Mouse (Mus musculus): ENCODE results near the gene C3ar1. TPM values are rescaled to one million over a fixed set of nuclear protein-coding genes. Genes with fewer than 3 reads are reported as not detected.
A peak's percentile ranks its signal among the peaks of the same experiment; 100 is the strongest.

C3ar1 gene
- total RNA-seq, 2 experiments from 2014 or later, result 2.6 to 3.2 TPM

DNA sequence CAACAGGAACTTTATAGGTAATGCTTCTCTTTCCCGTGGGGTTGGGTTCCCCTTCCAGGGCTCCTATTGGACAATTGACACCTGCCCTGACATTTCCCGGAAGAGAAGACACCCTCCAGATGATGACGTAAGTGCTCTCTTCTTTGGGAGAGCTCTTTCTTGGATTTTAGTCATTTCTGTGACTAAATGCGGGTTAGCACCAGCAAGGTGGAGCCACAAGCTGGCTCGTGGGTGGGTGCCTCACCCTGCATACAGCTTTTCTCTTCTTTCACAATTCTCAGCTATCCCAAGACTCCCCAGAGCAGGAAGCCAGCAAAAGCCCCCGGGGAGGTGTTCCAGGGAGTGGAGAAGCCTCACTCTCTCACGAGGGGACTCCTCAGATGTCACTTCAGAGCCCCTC, 23.1 kb downstream of the C3ar1 start:
- no peak for DNase-seq (ENCODE audit: low spot score in 2 of 2)

DNA sequence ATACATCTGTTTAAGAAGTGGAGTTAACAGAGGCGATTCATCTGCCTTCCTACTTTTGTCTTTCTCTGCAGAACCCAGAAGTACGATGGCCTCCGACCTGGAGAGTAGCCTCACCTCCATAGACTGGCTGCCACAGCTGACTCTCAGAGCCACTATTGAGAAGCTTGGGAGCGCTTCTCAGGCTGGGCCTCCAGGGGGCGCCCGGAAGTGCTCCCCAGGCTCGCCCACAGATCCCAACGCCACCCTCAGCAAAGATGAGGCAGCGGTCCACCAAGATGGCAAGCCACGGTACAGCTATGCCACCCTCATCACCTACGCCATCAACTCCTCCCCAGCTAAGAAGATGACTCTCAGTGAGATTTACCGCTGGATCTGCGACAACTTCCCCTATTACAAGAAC, 27.9 kb downstream of the C3ar1 start:
- DNase-seq (ENCODE audit: low spot score in 2 of 2), result no peak

GRCm38 (mm10) chr6:122825923-122826742, 29.8 kb downstream of the C3ar1 start:
- peak; percentile 27 to 37 for DNase-seq (ENCODE audit: low spot score in 2 of 2)

DNA sequence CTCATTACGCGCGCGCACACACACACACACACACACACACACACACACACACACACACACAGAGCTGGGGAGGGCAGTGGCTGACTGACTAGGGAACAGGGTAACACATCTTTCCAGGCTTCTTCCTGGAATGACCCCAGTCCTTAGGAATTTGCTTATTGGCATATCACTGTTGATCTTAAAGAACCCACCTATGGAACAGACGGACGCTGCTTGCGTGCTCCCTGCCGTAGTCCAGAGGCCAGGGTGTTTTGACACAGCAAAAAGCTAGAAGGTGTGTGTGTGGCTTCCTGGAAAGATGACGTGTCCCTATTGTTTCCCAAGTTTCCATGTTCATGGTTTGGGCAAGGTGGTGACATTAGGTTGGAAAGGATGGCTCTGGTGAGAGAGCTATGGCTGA, 30.8 kb downstream of the C3ar1 start:
- DNase-seq (ENCODE audit: low spot score in 2 of 2), result no peak

DNA sequence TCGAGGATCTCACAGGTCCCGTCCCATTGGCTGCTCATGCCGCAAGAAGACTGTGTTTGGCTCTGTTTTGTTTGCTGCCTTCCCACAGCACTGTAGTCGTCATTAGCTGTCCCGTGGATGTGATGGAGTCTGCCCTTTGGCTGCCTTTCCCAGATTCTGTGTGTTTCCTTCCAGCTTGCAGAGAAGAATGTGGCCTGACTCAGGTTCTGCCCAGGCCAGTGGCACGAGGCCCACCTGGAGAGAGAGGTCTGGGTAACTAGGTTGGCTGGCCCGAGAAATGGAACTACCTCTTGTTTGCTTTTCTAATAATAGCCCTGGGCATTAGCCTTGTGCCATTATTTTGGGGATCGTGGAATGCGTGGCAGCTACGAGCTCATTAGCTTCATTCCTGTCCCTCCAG, 31.9 kb downstream of the C3ar1 start:
- no peak for DNase-seq (ENCODE audit: low spot score in 2 of 2)

GRCm38 (mm10) chr6:122821822-122822221, 34.1 kb downstream of the C3ar1 start:
- no peak for DNase-seq (ENCODE audit: low spot score in 2 of 2)

DNA sequence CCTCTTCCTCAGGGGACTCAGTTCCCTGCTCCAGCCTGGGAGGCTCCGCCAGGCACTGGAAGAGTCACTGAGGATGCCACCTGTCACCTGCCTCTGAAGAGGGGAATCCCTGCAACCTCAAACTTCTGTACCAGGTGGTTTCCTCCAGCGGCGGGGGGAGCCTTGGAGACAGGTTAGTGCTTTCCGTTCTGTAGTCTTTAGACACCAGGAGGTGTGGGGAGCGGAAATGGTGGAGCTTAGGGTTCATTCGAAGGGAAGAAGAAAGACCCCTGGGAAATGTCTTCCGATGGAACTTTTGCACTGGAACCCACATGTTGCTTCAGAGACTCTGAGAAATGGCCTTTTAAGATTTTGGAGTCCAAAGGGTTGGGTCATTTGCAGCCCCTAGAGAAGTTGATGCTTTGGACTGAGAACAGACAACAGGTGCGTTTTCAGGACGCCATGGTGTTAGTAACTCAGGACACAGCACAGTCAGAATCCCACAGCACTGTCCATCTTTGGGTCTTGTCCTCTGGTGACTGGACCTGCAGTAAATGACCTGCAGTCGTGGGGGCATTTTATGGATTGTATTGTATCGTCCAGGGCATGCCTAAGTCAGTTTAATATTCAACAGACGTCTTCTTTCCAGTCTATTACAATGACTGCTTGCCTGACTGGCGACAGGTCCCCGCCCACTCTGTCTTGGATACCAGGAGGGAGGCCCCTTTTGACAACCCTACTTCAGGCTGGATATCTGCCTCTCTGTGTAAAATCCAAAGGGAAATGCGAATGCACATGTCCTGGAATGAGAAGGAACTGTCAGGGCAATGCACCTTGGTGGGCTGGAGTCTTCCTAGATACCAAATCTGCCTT, 34.9 kb downstream of the C3ar1 start:
- no peak for DNase-seq (ENCODE audit: low spot score in 2 of 2)

GRCm38 (mm10) chr6:122820071-122820798, 35.7 kb downstream of the C3ar1 start:
- no peak for DNase-seq (ENCODE audit: low spot score in 2 of 2)

- peak; percentile 52 to 57 for DNase-seq (ENCODE audit: low spot score in 2 of 2)
These were observed 36.5 kb downstream of the C3ar1 start, which contains the start of gene Foxj2 for GRCm38 (mm10) chr6:122819306-122820070. TSS of gene Foxj2 (plus strand) at chr6:122819914.

- no peak for DNase-seq (ENCODE audit: low spot score in 2 of 2)
These were observed 42.3 kb downstream of the C3ar1 start for GRCm38 (mm10) chr6:122813640-122814039.

GRCm38 (mm10) chr6:122812716-122813115, 43.2 kb downstream of the C3ar1 start:
- no peak for DNase-seq (ENCODE audit: low spot score in 2 of 2)

DNA sequence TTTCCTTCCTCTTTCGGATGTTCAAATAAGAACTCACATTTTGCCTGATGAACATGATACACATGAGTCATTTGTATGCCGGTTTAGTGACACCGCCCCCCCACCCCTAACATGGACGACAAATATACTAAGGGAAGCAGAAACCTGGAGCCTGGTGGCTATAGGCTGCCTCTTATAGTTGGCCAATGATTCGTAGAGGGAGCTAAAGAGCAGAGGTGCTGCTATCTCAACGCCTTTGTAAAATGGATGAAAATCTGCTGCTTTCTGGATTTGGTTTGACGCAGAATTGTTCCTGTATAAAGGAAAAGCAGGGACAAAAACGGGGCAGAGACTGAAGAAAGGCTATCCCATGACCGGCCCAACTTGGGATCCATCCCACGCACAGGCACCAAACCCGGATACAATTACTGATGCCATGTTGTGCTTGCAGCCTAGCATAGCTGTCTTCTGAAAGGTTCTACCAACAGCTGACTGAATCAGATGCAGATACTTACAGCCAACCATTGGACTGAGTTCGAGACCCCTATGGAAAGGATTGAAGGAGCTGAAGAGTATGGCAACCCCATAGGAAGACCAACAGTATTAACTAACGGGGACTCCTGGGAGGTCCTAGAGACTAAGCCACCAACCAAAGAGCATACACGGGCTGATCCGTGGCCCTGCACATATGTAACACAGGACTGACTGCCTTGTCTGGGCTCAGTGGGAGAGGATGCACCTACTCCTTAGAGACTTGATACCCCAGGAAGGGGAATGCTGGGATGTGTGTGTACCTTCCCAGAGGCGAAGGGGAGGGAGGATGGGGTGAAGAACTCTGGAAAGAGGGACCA, 44.0 kb downstream of the C3ar1 start:
- DNase-seq (ENCODE audit: low spot score in 2 of 2), result no peak

- peak; percentile 81 to 92 for DNase-seq (ENCODE audit: low spot score in 2 of 2)
These were observed 44.7 kb downstream of the C3ar1 start for GRCm38 (mm10) chr6:122811280-122811652.

GRCm38 (mm10) chr6:122810615-122811279, 45.2 kb downstream of the C3ar1 start:
- peak; percentile 86 to 93 for DNase-seq (ENCODE audit: low spot score in 2 of 2)

DNA sequence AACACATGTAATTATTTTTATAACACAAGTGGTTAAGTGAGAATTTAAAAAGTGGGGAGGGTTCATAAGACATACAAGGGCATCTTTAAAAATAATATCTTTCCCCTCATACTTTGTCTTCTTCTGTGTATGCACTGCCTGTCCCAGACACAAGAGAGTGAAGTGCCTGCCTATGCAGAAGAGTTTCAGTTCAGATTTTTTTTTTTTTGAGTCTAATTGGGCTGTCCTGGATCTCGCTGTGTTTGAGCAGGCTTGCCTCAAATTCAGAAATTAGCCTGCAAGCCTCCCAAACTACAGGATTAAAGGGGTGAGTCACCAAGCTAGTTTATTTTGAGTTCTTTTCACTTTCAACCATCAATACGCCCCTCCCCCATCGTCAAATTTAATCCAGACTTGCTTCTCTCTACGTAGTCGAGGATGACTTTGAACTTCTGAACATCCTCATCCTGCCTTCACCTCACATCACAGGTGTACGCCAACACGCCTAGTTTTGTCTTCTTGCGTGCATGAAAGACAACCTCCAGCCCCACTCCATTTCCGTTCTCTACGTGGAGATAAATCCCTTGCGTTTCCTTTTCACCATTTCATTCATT, 45.8 kb downstream of the C3ar1 start:
- no peak for DNase-seq (ENCODE audit: low spot score in 2 of 2)

DNA sequence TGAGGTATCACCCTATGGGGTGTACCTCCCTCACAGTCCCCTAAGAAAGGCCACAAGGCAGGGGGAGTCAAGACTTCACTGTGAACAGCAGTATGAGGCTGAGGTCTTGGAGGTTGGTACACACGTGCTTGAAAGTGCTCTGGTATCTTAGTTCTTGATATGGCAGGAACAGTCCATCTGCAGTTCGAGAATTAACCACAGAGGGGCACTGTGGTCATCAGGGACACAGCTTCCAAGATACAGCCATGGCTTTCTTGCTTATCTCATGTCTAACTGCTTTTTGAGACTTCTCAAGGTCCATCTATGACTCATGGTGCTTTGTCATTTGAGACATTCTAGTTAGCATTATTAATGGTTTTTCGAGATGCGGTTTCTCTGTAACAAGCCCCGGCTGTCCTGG, 51.5 kb downstream of the C3ar1 start:
- DNase-seq (ENCODE audit: low spot score in 2 of 2), result peak; percentile 41 to 75

- no peak for DNase-seq (ENCODE audit: low spot score in 2 of 2)
These were observed 54.0 kb downstream of the C3ar1 start for GRCm38 (mm10) chr6:122801801-122802514.

DNA sequence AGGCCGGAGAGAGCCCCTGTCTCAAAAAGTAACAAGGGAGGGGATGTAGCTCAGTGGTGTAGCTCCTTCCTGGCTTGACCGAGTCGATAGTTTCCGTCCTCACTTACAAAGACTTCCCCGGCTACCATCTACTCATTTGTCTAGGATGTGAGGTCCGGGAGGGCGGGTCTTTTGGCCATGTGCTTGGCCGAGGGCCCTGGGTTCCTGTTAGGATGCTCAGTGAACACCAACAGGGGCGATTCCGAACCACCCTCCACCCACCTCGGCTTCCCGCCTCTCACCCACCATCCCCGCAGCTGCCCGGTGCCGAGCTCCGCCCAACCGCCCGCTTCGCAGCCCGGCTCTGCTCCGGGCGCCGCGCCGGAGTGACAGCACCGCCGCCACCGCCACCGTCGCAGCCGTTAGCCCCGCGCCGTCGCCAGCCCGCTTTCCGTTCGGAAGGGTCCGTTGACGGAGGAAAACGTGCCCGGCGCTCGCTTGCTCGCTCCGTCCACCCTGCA, 54.6 kb downstream of the C3ar1 start, which contains the start of gene Slc2a3:
TSS of gene Slc2a3 (minus strand) at position 340 of the 500 bp plus-strand sequence.
- no peak for DNase-seq (ENCODE audit: low spot score in 2 of 2)

Measured in adrenal gland, postnatal 4 days (tissue).